Comparison of ENCODE assay signal across 8 mouse cellular contexts in the genomic region with DNA sequence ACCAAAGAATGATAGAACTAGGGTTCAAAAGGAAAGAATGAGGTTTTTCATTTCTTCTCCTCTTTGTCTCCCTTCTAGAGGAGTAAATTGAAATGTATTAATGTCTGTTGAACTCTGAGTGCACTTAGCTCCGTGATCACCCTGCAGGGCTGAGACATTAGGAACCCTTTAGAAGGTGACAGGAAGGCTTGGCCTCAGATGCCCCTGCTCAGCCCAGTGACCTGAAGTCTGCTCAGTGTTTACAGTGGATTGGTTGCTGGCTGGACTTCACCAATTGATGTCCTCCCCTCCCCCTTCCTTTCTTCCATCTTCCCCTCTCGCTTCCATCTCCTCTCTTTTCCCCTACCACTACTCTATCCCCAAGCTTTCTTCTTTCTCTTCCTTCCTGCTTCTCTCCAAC.
DNase-seq lines count a peak whose midpoint lies in the region; ATAC-seq and TF ChIP-seq lines count a peak whose summit lies in the region.

No protein-coding gene starts in this region.

- peaks cover 17% of the 10 kb centered on the region for H3K4me1 ChIP-seq in heart, embryonic 12.5 days (replicated peaks)
- 0 out of 2 replicates have a peak, but pooled peaks cover 4% of the 10 kb centered on the region for H3K4me1 ChIP-seq in forebrain, postnatal 0 days (ENCODE audit: insufficient read depth)
- peaks cover 18% of the 10 kb centered on the region for H3K4me1 ChIP-seq in midbrain, embryonic 15.5 days

- no peak overlapping the region for H3K9ac ChIP-seq in heart, embryonic 12.5 days
- H3K9ac ChIP-seq in forebrain, postnatal 0 days = peak overlapping the region; percentile 56
- 0 out of 2 replicates have a peak overlapping the region, but pooled peaks have one; percentile 35 for H3K9ac ChIP-seq in midbrain, embryonic 15.5 days

- H3K27ac ChIP-seq in heart, embryonic 12.5 days (ENCODE audit: poor library complexity, severe bottlenecking) = no peak overlapping the region
- H3K27ac ChIP-seq in forebrain, postnatal 0 days (ENCODE audit: low read depth, low read length) = peak overlapping the region; percentile 1; the same call in 1 of the 2 replicates
- H3K27ac ChIP-seq in midbrain, embryonic 15.5 days = 0 out of 2 replicates have a peak overlapping the region, but pooled peaks have one; percentile 5

- H3K27me3 ChIP-seq in heart, embryonic 12.5 days (replicated peaks) = peaks cover 19% of the 10 kb centered on the region
- H3K27me3 ChIP-seq in forebrain, postnatal 0 days (ENCODE audit: insufficient read depth, low read length) = no peaks in the 10 kb centered on the region
- no peaks in the 10 kb centered on the region for H3K27me3 ChIP-seq in midbrain, embryonic 15.5 days (replicated peaks)

- H3K9me3 ChIP-seq in heart, embryonic 12.5 days (replicated peaks) = no peaks in the 10 kb centered on the region
- H3K9me3 ChIP-seq in forebrain, postnatal 0 days (ENCODE audit: low read length) = no peaks in the 10 kb centered on the region
- no peaks in the 10 kb centered on the region for H3K9me3 ChIP-seq in midbrain, embryonic 15.5 days

- peak overlapping the region; percentile 70 for H3K4me2 ChIP-seq in heart, embryonic 12.5 days
- H3K4me2 ChIP-seq in forebrain, postnatal 0 days (ENCODE audit: low read depth) = peak overlapping the region; percentile 60
- H3K4me2 ChIP-seq in midbrain, embryonic 15.5 days = peak overlapping the region; percentile 66

- peak overlapping the region; percentile 41 for H3K4me3 ChIP-seq in heart, embryonic 12.5 days
- peak overlapping the region; percentile 32; the same call in 1 of the 2 replicates for H3K4me3 ChIP-seq in forebrain, postnatal 0 days (ENCODE audit: low read depth, low read length)
- H3K4me3 ChIP-seq in midbrain, embryonic 15.5 days = peak overlapping the region; percentile 41

- no peaks in the 10 kb centered on the region for H3K36me3 ChIP-seq in heart, embryonic 12.5 days
- H3K36me3 ChIP-seq in forebrain, postnatal 0 days (ENCODE audit: insufficient read depth) = no peaks in the 10 kb centered on the region
- no peaks in the 10 kb centered on the region for H3K36me3 ChIP-seq in midbrain, embryonic 15.5 days (replicated peaks)

- TF ChIP-seq CTCF in forebrain, postnatal 0 days (IDR thresholded peaks at IDR 0.05; ENCODE audit: low read depth) = no peak

- whole genome bisulfite sequencing in heart, embryonic 12.5 days = 6% methylated on average over 2 of the region's 2 CpGs
- WGBS in forebrain, postnatal 0 days = 4% methylated on average over 2 of the region's 2 CpGs
- WGBS in midbrain, embryonic 15.5 days = 10% methylated on average over 2 of the region's 2 CpGs

- no peak for DNase-seq in heart, postnatal 4 days
- DNase-seq in cerebellum, adult 9-11 months = peak; percentile 14
- DNase-seq in forebrain, postnatal 0 days = peak; percentile 27
- DNase-seq in adrenal gland, adult 8-10 months = no peak
- DNase-seq in right cerebral cortex, postnatal 14 days = no peak

- ATAC-seq in heart, embryonic 12.5 days (ENCODE audit: insufficient number of reproducible peaks, low FRiP score) = no peak
- peak; percentile 32 for ATAC-seq in forebrain, postnatal 0 days
- ATAC-seq in midbrain, embryonic 15.5 days (replicated peaks) = peak; percentile 49
- ATAC-seq in activated CD4-positive, CD25-positive, alpha-beta regulatory T cell, adult 4 months = no peak

Comparison
In these comparisons a context has a peak if more than half of its experiments do, and no peak if none do; other contexts are left out.
1. ATAC-seq: peak in forebrain, postnatal 0 days (single experiment) and midbrain, embryonic 15.5 days (single experiment); none in heart, embryonic 12.5 days (single experiment) and activated CD4-positive, CD25-positive, alpha-beta regulatory T cell, adult 4 months (single experiment).
2. DNase-seq: peak in cerebellum, adult 9-11 months (single experiment) and forebrain, postnatal 0 days (single experiment); none in heart, postnatal 4 days (single experiment), adrenal gland, adult 8-10 months (single experiment) and right cerebral cortex, postnatal 14 days (single experiment).
3. Peak in every context shown above with its lines, with median percentiles within 50 percentile points of each other: H3K4me2 ChIP-seq and H3K4me3 ChIP-seq.